Mouse (Mus musculus) embryonic facial prominence, embryonic 10.5 days (tissue): ENCODE measurements around the gene Blvrb. TPM values are rescaled to one million over a fixed set of nuclear protein-coding genes. Genes with fewer than 3 reads are reported as not detected.

ENCODE experiments used
- DNase-seq: peaks from one replicate; pipeline ENCODE4 v3.0.0-alpha.2; 2017; ENCODE audit warnings: low spot score
- H3K27ac ChIP-seq: fragments of 300-500 bp; sonication (generic); replicated peaks from 2 replicates; pipeline ENCODE4 v1.5.1; 2016; ENCODE audit warnings: mild to moderate bottlenecking
- H3K27me3 ChIP-seq: fragments of 300-500 bp; sonication (generic); replicated peaks from 2 replicates; pipeline ENCODE4 v1.6.1; 2016; ENCODE audit warnings: low read depth, mild to moderate bottlenecking; ENCODE audit not compliant: poor library complexity, severe bottlenecking
- H3K36me3 ChIP-seq: fragments of 300-500 bp; sonication (generic); replicated peaks from 2 replicates; pipeline ENCODE4 v1.6.1; 2016; ENCODE audit warnings: mild to moderate bottlenecking, moderate library complexity
- H3K4me1 ChIP-seq: fragments of 300-500 bp; sonication (generic); 2 replicates; pipeline ENCODE4 v1.6.1; 2016
- H3K4me3 ChIP-seq: fragments of 300-500 bp; sonication (generic); 2 replicates; pipeline ENCODE4 v1.5.1; 2016; ENCODE audit warnings: mild to moderate bottlenecking, moderate library complexity
- H3K9me3 ChIP-seq: fragments of 300-500 bp; sonication (generic); 2 replicates; pipeline ENCODE4 v1.6.1; 2016; ENCODE audit warnings: mild to moderate bottlenecking
- WGBS: fragments of 180-500 bp; shearing (Covaris S2); methylation state at CpG from one replicate; pipeline ENCODE4 v1.1.7; 2016; 5-methylcytosine and 5-hydroxymethylcytosine counted together
- polyA plus RNA-seq: library from polyadenylated mRNA; unstranded; fragments of >200 nt; fragmentation: Nextera tagmentation; extraction: Ambion mirVana; gene quantifications from 2 replicates; pipeline ENCODE4 v1.2.1, GENCODE M21; 2016

Blvrb gene
- polyA plus RNA-seq, 1 experiment from 2014 or later, result 35.2 TPM

- Histone ChIP-seq H3K27me3 (no peaks in the 10 kb centered on the region), H3K36me3 (peaks cover 39% of the 10 kb centered on the region), H3K9me3 (peaks cover 2% of the 10 kb centered on the region; the same call in 1 of the 2 replicates), H3K4me1 (no peaks in the 10 kb centered on the region), H3K27ac (no peak overlapping the region), H3K4me3 (no peak overlapping the region)
- 82% methylated on average over 9 of the region's 9 CpGs for WGBS
- no peak for DNase-seq
Measured at GRCm38 (mm10) chr7:27514961-27515360, 67.2 kb downstream of the Blvrb start.

Other genes with a start within 250 kb of the Blvrb start
- gene Itpkc, start 219.3 kb upstream of the Blvrb start, polyA plus RNA-seq, result 5.1 and 5.6 TPM in 2 replicates
- 18.4 and 18.7 TPM in 2 replicates for gene Coq8b, start 215.0 kb upstream of the Blvrb start, polyA plus RNA-seq
- 14.8 and 15.0 TPM in 2 replicates for gene Numbl, start 189.5 kb upstream of the Blvrb start, polyA plus RNA-seq
- gene Ltbp4, start 110.3 kb upstream of the Blvrb start, polyA plus RNA-seq, result 7.1 and 8.8 TPM in 2 replicates
- gene Shkbp1, start 92.0 kb upstream of the Blvrb start, polyA plus RNA-seq, result 73.2 and 80.3 TPM in 2 replicates
- gene Gm20479, start 90.6 kb upstream of the Blvrb start, polyA plus RNA-seq, result not detected in 2 replicates
- 0.19 and 0.35 TPM in 2 replicates for gene Sptbn4, start 292 bp upstream of the Blvrb start, polyA plus RNA-seq
- 26.2 and 26.5 TPM in 2 replicates for gene Sertad3, start 25.8 kb downstream of the Blvrb start, polyA plus RNA-seq
- gene Sertad1, start 38.9 kb downstream of the Blvrb start, polyA plus RNA-seq, result 24.0 and 25.1 TPM in 2 replicates
- gene Prx, start 51.3 kb downstream of the Blvrb start, polyA plus RNA-seq, result 3.8 and 4.2 TPM in 2 replicates
- 0.45 and 0.60 TPM in 2 replicates for gene Hipk4, start 75.3 kb downstream of the Blvrb start, polyA plus RNA-seq
- gene Pld3, start 105.2 kb downstream of the Blvrb start, polyA plus RNA-seq, result 40.5 and 41.4 TPM in 2 replicates
- gene 2310022A10Rik, start 105.3 kb downstream of the Blvrb start, polyA plus RNA-seq, result 40.8 and 41.1 TPM in 2 replicates
- 95.3 and 101 TPM in 2 replicates for gene Akt2, start 143.6 kb downstream of the Blvrb start, polyA plus RNA-seq
- gene Ttc9b, start 205.9 kb downstream of the Blvrb start, polyA plus RNA-seq, result 1.6 and 1.9 TPM in 2 replicates
- 9.0 and 9.2 TPM in 2 replicates for gene Map3k10, start 226.6 kb downstream of the Blvrb start, polyA plus RNA-seq
- 4.9 and 5.0 TPM in 2 replicates for gene Zfp607b, start 241.4 kb downstream of the Blvrb start, polyA plus RNA-seq